7 mouse cellular contexts compared by ENCODE assay signal in the genomic region with DNA sequence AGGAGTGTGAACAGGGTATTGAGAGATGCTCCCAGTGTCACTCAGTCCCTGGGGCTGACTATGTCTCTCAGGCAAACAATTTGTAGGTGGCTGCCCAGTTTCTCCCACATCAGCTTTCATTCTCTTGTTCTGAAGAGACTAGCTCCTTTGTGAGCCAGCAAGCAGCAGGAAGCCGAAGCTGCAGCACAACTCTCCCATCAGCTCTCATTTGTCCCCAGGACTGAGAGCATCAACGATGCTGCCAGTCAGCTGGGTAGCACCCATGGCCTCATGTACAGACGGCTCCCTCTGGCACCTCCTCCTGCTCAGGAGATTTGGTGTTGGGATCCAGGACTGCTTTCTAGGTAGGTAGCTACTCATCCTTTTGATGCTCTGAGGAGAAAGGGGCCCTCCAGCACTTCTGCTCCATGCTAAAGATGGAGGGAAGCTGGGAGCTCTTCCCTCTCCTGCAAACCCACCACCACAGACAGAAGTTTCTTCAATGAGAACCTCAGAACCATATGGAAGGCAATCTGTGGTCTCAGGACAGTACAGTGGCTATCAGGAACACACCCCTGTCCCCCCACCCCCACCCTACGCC. TPM values are rescaled to one million over a fixed set of nuclear protein-coding genes. Genes with fewer than 3 reads are reported as not detected.
DNase-seq lines count a peak whose midpoint lies in the region; ATAC-seq and TF ChIP-seq lines count a peak whose summit lies in the region.

No protein-coding gene starts in this region.

- peak overlapping the region; percentile 72 for H3K4me3 ChIP-seq in forebrain, embryonic 10.5 days
- peak overlapping the region; percentile 58 to 74; a peak in 3 of 4 replicates for H3K4me3 ChIP-seq in liver, embryonic 14.5 days (ENCODE audit: insufficient read depth in 1 of 2, low read depth in 2 of 2, low read length in 2 of 2)

- no peak overlapping the region; the same call in 1 of the 2 replicates for H3K9ac ChIP-seq in liver, embryonic 14.5 days (replicated peaks)

- H3K9me3 ChIP-seq in forebrain, embryonic 10.5 days = no peaks in the 10 kb centered on the region
- H3K9me3 ChIP-seq in liver, embryonic 14.5 days (ENCODE audit: control insufficient read depth, low read length) = no peaks in the 10 kb centered on the region

- intact Hi-C loops in left cerebral cortex, postnatal 25 days (cut with DNase I) = loop anchor here (2.0 kb wide), 2 partner anchors 14 to 34 kb away; no protein-coding TSS in a partner anchor
- intact Hi-C loops in left cerebral cortex, postnatal 4 days (cut with DNase I) = no loop called here

- no peak for TF ChIP-seq EP300 in liver, embryonic 14.5 days (IDR thresholded peaks at IDR 0.05; ENCODE audit: low read depth)

- peaks cover 46% of the 10 kb centered on the region for H3K27me3 ChIP-seq in forebrain, embryonic 10.5 days (ENCODE audit: poor library complexity, severe bottlenecking)
- peaks cover 15% of the 10 kb centered on the region for H3K27me3 ChIP-seq in liver, embryonic 14.5 days (ENCODE audit: control insufficient read depth, insufficient read depth, low read length)

- DNase-seq in left cerebral cortex, postnatal 25 days (ENCODE audit: low spot score in 2 of 2) = peak; percentile 59 to 65
- no peak for DNase-seq in left cerebral cortex, postnatal 4 days
- peak; percentile 84 for DNase-seq in brain, adult 2 months (ENCODE audit: low read depth, low spot score)
- no peak for DNase-seq in forebrain, embryonic 10.5 days (ENCODE audit: extremely low spot score, low spot score)
- DNase-seq in liver, embryonic 14.5 days (ENCODE audit: low read depth in 3 of 3, low spot score in 3 of 3) = no peak
- peak; percentile 18 to 29 for DNase-seq in thymus, postnatal 36 days
- no peak for DNase-seq in embryo, embryonic 10.5 days (ENCODE audit: low spot score)

- peaks cover 60% of the 10 kb centered on the region for H3K36me3 ChIP-seq in forebrain, embryonic 10.5 days (replicated peaks)
- H3K36me3 ChIP-seq in liver, embryonic 14.5 days (replicated peaks; ENCODE audit: control insufficient read depth, insufficient read depth, low read depth) = peaks cover 6% of the 10 kb centered on the region

- no peak for TF ChIP-seq CTCF in liver, embryonic 14.5 days (IDR thresholded peaks at IDR 0.05; ENCODE audit: low read depth)

- 36% methylated on average over 4 of the region's 4 CpGs for WGBS in forebrain, embryonic 10.5 days
- 47% methylated on average over 4 of the region's 4 CpGs for WGBS in liver, embryonic 14.5 days (ENCODE audit: insufficient replicate concordance)

- peak overlapping the region; percentile 95 for H3K4me2 ChIP-seq in liver, embryonic 14.5 days (ENCODE audit: low read depth)

- peaks cover 28% of the 10 kb centered on the region for H3K4me1 ChIP-seq in forebrain, embryonic 10.5 days
- peaks cover 0 to 2% of the 10 kb centered on the region in 2 experiments; a peak in 3 of 4 replicates for H3K4me1 ChIP-seq in liver, embryonic 14.5 days (replicated peaks; ENCODE audit: control insufficient read depth in 2 of 2, insufficient read depth in 2 of 2, low read length in 1 of 2)

- peak overlapping the region; percentile 77; the same call in 1 of the 2 replicates for H3K27ac ChIP-seq in forebrain, embryonic 10.5 days
- no peak overlapping the region for H3K27ac ChIP-seq in liver, embryonic 14.5 days

- no peak for ATAC-seq in liver, embryonic 14.5 days (ENCODE audit: insufficient read depth)

RNA-seq across cellular contexts. Expression of a gene that starts 22.7 kb away (rescaled TPM):
- 1 to 10 TPM; 5.8 to 8.4 TPM for total RNA-seq in left cerebral cortex, postnatal 25 days (2021)
- 1 to 10 TPM; 1.6 to 2.5 TPM for total RNA-seq in left cerebral cortex, postnatal 4 days (2021)
- polyA plus RNA-seq in forebrain, embryonic 10.5 days (2016; fragmentation: Nextera tagmentation; extraction: Ambion mirVana) = 0.99 and 1.0 TPM in 2 replicates
- 0.84 and 1.2 TPM in 2 replicates for polyA plus RNA-seq in liver, embryonic 14.5 days (2012; rRNA removed)
- polyA plus RNA-seq in liver, embryonic 14.5 days (2014; fragmentation: Nextera tagmentation; extraction: Ambion mirVana) = 1.0 and 1.6 TPM in 2 replicates

Comparison
In these comparisons a context has a peak if more than half of its experiments do, and no peak if none do; other contexts are left out.
1. DNase-seq: peak in left cerebral cortex, postnatal 25 days (2 of 2), brain, adult 2 months (single experiment) and thymus, postnatal 36 days (2 of 2); none in left cerebral cortex, postnatal 4 days (single experiment), forebrain, embryonic 10.5 days (single experiment), liver, embryonic 14.5 days (0 of 3) and embryo, embryonic 10.5 days (single experiment).